Mouse (Mus musculus) small intestine, adult 2 months (tissue): ENCODE results near the gene Inava.
A peak's percentile ranks its signal among the peaks of the same experiment; 100 is the strongest.

Source experiments
- CTCF ChIP-seq: fragments of 200-500 bp; IDR thresholded peaks from 2 replicates; pipeline ENCODE4 v1.5.1; 2012; ENCODE audit warnings: low read depth, mild to moderate bottlenecking, control low read depth, inconsistent platforms, low read length, moderate library complexity, mixed read lengths; ENCODE audit not compliant: insufficient replicate concordance, insufficient read length; ENCODE audit errors: extremely low read depth
- POLR2A ChIP-seq: fragments of 200-500 bp; IDR thresholded peaks from 2 replicates; pipeline ENCODE4 v1.6.1; 2012; ENCODE audit warnings: low read depth, mild to moderate bottlenecking, control low read depth, inconsistent platforms, low read length, moderate library complexity

- TF ChIP-seq CTCF = peak; percentile 85; the same call in 1 of the 2 replicates
- TF ChIP-seq POLR2A = no peak
These were observed 64.0 kb downstream of the Inava start for GRCm38 (mm10) chr1:136170109-136170508.
